Mouse (Mus musculus) spleen, postnatal 36 days (tissue): ENCODE results near the gene Cavin1.

ENCODE experiments used
- DNase-seq, 2 experiments: peaks; one replicate each; pipeline ENCODE4 v3.0.0; 2022; ENCODE audit warnings: low spot score in 2 of 2, mixed read lengths in 1 of 2

The Cavin1 gene

DNA sequence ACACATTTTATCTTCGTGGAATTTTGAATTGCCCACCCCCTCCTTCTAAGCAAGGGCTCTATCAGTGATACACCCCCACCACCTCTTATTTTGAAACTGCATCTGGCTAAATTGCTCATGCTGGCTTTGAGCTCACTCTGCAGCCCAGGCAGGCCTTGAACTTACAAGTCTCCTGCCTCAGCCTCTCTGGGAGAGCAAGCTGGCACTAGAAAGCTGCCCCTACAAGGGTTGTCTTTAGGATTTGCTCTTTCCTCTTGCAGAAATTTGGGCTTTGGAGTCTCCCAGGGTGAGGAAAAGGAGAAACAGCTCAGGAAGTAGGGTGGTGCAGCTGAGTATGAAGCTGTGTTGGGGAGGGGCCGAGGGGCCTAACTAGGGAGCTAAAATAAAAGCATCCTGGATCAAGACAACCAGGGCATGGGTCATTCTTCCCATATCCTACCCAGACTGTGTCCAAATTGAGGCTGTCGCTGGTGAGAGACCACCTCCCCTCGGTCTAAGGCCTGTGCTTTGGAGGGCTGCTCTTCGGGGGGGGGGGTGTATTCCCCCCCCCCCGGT is 12.7 kb downstream of the Cavin1 start:
- DNase-seq, result no peak

DNA sequence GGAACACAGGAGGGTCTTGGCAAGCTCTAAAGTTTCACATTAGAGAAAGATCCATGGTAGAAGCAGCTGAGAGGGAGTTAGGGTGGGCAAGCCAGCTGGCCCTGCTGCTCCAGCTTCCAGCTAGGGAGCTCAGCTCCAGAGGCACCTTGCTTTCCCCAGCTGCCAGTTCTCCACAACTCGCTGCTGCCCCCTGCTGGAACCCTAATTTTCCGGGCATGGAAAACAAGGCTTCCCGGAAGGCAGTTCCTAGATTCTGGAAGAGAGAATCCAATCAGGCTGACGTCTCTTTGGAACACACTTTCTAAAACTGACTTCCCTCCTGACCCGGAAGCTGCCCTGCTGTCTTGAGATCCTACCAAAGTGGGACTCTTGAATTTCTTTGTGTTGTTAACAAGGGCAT is 13.4 kb downstream of the Cavin1 start:
- DNase-seq, result peak; percentile 38 to 61

DNA sequence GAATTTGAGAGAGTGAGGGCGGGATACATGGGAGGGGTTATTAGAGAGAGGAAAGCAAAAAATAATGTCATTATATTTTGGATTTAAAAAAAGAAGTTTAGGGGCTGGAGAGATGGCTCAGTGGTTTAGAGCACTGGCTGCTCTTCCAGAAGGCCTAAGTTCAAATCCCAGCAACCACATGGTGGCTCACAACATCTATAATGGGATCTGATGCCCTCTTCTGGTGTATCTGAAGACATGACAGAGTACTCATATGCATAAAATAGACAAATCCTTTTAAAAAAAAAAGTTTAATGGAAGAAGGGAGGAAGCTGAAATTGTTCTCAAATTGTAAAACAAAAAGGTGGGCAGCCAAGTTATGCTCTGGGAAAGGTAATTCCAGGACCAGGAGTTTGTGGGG is 21.1 kb downstream of the Cavin1 start:
- no peak for DNase-seq

DNA sequence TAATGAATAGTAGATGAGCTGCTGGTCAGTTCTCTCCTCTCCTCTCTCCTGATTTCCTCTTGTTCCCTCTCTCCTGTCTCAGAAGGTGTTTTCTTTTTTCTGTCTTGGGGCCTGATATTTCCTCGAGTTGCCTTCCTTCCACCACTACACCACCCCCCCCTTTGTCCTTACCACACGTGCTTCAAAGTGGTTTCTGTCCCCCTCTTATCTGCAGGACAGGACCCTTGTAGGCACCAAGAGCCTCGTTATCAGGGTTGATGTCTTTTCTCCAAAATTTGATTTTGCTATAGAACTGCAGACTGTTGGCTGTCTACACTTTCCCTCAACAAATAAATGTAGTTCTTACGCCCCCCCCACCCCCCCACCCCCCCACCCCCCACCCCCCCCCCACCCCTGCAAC is 22.4 kb downstream of the Cavin1 start:
- no peak for DNase-seq

DNA sequence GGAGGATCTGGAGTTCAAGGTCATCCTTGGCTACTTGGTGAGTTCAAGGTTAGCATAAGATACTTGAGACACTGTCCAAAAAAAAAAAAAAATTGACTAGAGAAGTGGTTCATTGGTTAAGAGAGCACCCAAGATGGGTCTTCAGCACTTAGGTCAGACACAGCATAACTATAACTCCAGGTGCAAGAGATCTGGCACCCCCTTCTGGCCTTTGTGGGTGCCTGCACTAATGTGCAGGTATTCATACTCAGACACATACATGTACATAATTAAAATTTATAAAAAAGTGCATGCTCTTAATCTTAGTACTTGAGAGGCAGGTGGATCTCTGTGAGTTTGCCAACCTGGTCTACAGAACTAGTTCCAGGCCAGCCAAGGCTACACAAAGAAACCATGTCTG is 23.1 kb downstream of the Cavin1 start:
- DNase-seq, result no peak

DNA sequence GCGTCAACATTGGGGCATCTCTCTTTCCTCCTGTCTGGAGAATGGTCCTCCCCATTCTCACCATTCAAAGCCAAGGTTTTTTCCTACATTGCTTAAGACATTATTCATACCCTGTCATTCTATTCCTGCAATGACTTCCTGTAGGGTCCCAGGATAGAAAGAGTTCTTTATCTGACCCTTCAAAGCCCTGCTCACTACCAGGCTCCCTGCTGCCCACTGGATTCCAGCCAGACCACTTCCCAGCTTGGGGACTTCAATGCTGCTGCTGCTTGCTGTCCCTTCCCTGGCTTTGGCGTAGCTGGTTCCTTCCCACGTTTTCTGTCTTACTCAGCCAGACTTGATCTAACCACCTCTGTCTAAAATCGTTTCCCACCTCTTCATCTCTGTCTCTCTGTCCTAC is 23.8 kb downstream of the Cavin1 start:
- DNase-seq, result no peak

DNA sequence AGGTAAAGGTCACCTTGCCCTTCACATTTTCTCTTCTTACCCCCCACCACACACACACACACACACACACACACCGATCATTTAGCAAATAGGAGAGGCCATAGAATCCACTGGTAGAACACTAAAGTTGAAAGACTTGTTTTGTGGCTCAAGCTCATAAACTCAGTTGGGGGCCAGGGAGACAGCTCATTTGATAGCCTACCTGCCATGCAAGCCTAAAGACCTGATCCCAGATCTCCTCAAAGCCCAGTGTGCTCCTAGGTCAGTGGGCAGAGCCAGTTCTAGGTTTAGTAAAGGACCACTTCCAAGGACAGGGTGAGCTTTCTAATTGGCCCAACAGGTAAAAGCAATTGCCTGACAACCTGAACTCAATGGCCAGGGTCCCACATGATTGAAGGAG is 28.3 kb downstream of the Cavin1 start:
- no peak for DNase-seq

DNA sequence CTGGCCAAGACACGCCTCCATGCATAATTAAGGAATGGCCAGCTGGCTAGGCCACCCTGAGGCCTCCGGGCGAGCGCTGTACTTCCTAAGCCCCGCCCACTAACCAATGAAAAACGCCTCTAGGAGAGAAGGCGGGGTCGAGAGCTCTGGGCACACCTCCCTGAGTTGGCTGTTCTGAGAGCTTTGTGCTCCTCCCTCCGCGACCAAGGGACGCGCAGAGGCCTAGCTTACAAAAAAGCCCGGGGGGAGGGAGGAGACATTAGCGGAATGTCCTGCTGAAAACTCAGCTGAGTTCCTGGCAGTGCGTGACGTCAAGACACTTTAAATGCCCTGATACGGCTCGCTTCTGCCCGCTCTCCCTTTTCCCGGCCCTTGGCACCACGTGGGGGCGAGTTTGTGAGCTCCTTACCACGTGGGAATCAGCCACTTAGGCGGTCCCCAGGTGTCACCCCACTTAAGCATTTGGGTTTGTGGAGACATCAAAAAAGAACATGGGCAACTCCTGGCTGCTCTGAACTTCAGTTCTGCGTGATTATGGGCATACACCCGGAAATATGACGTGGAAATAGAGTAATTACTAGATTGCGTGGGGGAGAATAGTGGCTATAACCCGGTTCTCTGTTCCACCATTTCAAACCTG is 31.1 kb downstream of the Cavin1 start, which contains the start of gene Stat3:
TSS of gene Stat3 (minus strand) at position 29 of the 640 bp plus-strand sequence.
- peak; percentile 99 for DNase-seq

DNA sequence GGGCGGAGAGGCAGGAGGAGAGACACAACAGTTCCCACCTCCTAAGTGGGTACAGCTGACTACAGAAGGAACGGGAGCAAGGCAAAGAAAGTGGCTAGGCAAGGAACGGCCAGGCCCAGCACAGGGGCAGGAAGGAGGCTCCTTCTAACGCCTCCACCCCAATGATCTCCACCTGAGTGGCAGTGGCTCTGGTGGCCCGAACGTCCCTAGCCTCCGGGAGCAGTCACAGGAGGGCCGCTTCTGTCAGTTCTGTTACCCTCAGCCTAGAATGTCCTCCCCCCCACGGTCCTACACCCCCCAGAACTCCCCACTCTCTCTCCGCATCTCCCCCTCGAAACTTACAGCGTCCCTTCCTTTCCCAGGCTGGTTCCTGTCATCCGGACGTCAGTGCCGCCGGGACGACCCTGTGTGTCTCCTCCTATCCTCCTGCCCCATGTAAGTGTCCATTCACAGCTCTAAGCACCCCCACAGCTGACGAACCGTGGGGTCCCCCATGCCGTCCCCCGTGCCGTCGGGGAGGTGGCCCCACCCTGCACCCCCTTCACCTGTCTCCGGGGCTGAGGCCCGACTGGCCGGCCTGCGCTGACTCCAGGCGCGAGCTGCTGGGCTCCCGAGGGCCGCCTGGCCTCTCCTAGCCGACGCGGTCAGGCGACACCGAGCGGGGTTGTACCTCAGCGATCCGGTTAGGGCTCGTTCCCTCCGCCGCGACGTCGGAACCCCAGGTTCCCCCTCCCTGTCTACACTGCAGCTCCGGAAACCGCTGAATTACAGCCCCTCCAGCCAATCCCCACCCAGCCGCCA is 31.8 kb downstream of the Cavin1 start:
- DNase-seq, result no peak

DNA sequence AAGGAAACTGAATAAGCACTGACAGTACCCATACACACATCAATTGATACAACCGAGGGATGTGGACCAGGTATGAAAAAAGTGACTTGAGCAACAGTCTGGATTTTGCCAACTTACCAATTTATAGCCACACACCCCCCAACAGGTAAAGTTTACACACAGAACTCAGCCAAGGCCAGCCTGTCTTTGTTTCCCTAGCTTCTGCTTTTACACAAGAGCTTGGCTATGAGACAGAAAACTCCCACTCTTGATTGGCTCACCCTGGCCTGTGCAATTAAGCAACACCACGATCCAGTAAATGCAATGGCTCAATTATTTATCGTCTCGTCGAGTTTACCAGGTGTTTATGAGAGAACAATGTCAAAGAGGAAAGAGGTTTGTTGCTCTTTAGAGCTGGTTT is 32.6 kb downstream of the Cavin1 start:
- peak in 1 of 2 experiments; percentile 42 for DNase-seq

DNA sequence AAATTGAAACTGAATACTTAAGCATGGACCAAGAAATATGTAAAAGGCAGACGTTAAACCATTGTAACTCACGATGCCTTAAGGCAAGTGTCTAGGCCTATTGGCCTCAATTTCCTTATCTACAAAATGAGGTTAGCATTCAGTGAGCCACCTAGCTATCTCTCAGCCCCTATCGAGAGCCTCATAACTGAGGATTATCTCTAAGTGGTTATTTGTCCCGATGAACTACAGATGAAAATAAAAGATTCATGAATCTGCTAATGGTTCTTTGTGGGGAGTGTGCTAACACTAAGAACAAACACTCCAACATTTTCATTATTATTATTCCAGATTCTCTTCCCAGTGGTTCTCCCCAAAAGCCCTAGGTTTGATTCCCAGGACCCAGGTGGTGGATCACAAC is 33.4 kb downstream of the Cavin1 start:
- no peak for DNase-seq

DNA sequence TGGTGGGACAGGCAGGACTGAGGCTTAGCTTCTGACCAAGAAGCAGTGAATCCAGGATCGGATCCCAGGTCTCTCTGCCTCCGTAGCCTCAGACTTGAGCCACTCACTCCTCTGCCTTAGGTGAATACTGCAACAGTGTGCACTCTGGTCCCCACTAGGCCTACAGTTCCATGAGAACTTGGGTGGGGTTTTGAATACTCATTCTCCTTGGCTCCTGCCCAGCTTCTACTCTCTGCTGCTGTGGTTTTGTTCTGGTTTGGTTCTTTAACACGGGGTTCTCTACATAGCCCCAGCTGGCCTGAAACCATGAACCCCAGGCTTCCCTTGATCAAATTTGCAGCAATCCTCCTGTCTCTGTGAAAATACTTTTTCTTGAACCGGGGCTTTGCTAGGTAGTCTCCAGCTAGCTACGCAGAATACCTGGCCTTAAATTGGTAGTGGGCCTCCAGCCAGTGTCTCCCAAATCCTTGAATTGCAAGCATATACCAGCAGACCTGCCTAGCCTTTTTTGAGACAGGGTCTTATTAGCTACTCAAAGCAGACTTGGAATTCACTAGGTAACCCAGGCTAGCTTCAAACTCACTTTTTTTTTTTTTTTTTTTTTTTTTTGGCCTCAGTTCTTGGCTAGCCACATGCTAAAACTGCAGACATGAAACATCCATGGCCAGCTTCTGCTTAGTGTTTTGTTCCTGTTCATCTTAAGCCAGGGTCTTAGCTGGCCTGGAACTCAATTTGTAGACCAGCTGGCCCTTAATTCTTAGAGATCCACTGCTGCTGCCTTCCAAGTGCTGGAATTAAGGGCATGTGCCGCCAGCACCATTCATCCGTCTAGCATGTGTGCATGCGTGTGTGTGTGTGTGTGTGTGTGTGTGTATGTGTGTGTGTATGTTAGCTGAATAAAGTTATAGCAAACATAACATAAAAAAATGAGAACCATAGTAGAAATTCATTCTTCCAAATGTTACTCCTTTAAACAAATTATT is 35.0 kb downstream of the Cavin1 start:
- DNase-seq, result peak in 1 of 2 experiments; percentile 46

DNA sequence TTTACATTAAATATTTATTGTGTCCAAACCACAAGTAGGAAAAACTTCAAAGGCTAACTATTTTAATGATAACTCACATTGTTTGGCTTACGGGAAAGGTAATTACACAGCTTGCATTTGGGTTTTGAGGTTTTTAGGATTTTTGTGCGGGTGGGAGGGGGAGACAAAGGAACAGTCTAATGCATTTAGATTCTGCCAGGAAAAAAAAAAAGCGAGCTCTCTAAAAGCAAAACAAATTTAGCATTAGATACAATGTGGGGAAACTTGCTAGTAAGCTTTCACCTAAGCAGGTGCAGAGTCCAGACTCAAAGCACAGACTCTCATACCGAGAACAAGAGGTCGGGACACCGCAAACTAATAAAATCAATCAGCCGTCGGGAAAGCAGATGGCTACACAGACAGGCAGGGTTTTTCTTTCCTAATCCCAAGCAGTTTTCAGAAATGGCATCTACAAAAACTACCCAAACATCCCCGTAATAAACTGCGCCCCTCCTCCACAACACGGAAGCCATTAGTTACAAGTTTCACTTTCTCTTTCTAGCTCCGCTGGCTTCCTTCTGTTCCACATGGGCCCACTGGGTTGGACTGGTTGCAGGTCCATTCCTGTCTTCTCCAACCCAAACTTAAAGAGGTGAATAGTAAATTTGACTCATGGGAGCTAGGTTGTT is 39.3 kb downstream of the Cavin1 start:
- peak; percentile 54 to 63 for DNase-seq

DNA sequence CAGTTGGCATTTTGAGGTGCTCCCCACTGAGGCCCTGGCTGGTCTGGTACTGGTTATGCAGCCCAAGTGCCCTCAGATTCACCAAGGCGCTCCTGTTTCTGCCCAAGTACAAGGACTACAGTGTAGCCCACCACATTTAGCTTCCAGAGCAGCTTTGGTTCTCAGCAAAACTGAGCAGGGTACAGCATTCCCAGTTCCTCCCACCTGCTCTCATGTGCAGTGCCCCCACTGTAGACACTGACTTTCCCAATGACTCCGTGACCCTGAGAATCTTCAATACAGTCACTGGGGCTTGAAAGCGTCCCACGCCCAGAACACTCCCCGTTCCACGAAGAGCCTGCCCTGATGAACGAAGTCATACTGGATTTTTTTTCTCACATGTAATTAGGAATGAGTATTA is 40.1 kb downstream of the Cavin1 start:
- DNase-seq, result no peak

DNA sequence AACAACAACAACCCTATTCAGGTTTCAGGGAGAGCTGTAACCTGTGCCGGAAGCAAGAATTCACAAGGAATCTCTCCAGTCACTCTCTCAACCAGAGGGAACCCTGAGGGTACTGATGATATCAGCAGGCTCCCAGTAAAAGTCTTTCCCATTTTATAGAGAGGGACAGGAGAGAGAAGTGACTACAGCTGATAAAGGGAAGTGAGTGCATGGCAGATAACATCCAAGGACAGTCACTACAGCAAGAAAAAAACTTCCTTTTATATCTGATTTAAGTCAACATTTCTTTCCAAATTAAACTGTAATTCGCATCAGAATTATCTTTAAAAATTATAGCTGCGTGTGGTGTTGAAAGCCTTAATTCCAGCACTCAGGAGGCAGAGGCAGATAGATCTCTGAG is 43.3 kb downstream of the Cavin1 start:
- no peak for DNase-seq

DNA sequence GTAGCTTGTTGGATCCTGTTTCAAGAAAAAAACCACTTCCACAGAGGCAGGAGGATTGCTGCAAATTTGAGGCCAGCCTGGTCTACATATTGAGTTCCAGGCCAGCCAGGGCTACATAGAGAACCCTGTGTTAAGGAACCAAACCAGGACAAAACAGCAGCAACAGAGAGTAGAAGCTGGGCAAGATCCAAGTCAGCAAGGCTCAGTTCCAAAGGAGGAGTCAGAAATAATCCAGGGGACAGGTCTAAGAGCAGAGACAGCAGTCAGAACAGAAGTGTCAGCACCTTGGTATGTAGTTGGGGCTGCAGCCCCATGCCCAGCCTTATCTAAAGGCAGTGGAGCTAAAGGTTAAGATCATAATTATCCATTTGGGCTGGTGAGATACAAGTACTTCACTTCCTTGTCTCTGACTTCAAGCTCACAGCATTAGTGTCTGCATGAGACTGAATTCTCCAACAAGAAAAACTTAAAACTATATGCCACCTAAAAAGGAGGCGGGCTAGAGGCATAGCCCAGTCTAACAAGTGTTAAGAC is 46.2 kb downstream of the Cavin1 start:
- no peak for DNase-seq

DNA sequence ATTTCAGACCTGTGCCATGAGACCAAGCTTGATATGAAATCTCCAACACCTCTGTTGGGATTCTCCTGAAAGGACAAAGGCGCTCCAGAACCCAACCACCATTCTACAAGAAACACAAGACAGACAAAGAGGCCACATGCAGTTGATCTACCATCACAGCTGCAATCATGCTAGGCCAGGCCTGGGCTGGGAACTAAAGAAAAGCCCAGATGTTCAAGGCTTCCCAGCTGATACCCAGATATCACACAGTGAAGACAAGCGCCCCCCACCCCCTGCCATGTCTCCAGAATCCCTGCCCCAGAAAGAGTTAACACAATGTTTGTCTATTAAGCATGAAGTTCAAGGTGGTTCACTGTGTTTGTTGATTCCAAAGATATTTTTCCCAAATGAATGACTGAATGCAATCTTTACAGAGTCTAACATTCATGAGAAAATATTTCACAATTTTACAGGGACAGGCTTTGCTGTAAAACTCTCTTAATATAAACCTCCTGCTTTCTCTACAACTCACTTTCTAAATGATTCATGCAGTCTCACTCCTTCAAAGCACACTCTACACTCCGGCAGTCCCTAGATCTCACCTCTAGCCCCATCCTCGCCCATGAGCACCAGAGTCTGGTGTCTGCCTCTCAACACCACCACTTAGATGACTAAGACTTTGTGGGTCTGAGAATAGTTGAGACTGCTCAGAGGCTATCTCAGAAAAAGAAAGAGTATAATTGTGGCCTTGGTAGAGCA is 49.6 kb downstream of the Cavin1 start:
- no peak for DNase-seq

DNA sequence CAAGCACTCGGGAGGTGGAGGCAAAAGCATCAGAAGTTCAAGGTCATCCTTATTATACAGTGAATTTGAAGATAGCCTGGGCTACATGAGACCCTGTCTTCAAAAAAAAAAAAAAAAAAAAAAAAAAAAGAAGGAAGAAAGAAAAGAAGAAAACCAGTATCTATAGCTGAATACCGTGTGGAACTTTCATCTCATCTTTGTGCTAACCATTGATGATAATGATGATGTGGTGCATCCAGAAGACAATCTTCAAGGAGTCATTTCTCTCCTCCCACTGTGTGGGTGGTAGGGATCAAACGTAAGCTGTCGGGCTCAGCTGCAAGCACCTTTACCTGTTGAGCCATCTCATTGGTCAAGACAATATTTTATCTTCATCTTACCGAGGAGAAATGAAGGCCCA is 52.7 kb downstream of the Cavin1 start:
- no peak for DNase-seq

DNA sequence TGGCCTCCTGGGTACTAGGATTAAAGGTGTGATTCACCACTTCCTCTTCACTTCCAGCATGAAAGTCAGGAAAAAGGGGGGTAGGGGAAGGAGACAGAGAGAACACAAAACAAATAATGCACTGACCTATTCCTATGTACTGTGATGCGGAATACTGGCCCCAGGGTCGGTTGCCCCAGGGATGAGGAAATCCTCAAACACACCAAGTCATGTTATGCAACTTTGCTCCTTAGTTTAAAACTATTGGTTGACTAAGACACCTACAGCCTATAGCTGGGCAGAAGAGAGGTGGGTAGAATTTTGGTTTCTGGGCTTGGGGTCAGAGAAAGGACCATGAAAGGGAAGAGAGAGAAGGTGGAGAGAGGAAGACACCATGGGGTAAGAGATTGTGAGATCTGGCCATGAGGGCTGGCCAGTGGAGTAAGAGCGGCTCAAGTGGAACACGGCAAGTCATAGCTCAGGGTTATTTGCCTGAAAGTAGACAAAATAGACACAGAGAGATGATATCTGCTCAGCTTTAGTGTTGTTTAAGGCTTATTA is 54.2 kb downstream of the Cavin1 start:
- DNase-seq, result no peak

DNA sequence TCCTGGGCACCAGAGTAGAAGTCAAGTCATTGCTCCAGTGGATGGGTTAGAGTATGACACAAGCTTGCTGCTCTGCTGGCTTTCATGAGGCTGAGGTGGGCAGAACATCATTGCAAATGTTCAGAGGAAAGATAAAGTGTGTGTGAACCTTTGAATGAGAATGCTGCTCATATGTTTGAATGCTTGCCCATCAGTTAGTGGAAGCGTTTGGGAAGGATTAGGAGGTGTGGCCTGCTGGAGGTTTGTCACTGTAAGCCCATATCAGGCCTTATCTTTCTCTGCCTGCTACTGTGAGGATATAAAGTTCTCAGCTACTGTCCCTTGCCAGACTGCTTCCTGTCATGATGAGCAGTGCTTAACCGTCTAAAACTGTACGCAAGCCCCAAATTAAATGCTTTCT is 55.6 kb downstream of the Cavin1 start:
- DNase-seq, result no peak
